Mouse (Mus musculus) CH12.LX (cell line): ENCODE results near the gene St8sia1. TPM values are rescaled to one million over a fixed set of nuclear protein-coding genes. Genes with fewer than 3 reads are reported as not detected.

Experiments
- DNase-seq: peaks from one replicate; pipeline ENCODE4 v3.0.0-alpha.2; 2013; ENCODE audit errors: extremely low read depth
- H3K27ac ChIP-seq: 2 replicates; pipeline ENCODE4 v1.5.1; 2012; ENCODE audit warnings: low read depth, mild to moderate bottlenecking, control low read depth, moderate library complexity; ENCODE audit not compliant: insufficient read depth
- H3K27me3 ChIP-seq: replicated peaks from 2 replicates; pipeline ENCODE3; 2012; ENCODE audit warnings: inconsistent platforms
- H3K36me3 ChIP-seq, 2 experiments: replicated peaks in 1 of 2; 2 replicates each; pipeline versions ENCODE3 to v1.6.1; 2012; ENCODE audit warnings: inconsistent platforms in 1 of 2, low read length in 1 of 2, mild to moderate bottlenecking in 1 of 2, mixed read lengths in 1 of 2, moderate library complexity in 1 of 2; ENCODE audit not compliant: control insufficient read depth in 1 of 2, insufficient read depth in 1 of 2
- H3K4me1 ChIP-seq, 2 experiments: 2 replicates each; pipeline ENCODE4 v1.6.1; 2012; ENCODE audit warnings: inconsistent platforms in 1 of 2, moderate library complexity in 1 of 2; ENCODE audit not compliant: insufficient read depth in 2 of 2, control insufficient read depth in 1 of 2
- H3K4me2 ChIP-seq: 2 replicates; pipeline ENCODE4 v1.6.1; 2012; ENCODE audit warnings: low read depth, mild to moderate bottlenecking, control low read depth; ENCODE audit not compliant: poor library complexity, insufficient read depth, severe bottlenecking
- H3K4me3 ChIP-seq, 3 experiments: fragments of 150-350 bp in 1 of 3; sonication (generic) in 1 of 3; replicated peaks in 1 of 3; 2 replicates each; pipeline versions ENCODE3 to v1.5.1; 2011 to 2012; ENCODE audit warnings: low read depth in 2 of 3, low read length in 2 of 3, mild to moderate bottlenecking in 2 of 3, moderate library complexity in 2 of 3, control low read depth in 1 of 3, improper control_type of control experiment in 1 of 3, inconsistent platforms in 1 of 3, mixed read lengths in 1 of 3; ENCODE audit not compliant: poor library complexity in 1 of 3
- H3K79me2 ChIP-seq: replicated peaks from 2 replicates; pipeline ENCODE4 v1.6.1; 2012; ENCODE audit warnings: mild to moderate bottlenecking, moderate library complexity; ENCODE audit not compliant: control insufficient read depth, poor library complexity, insufficient read depth, severe bottlenecking; ENCODE audit errors: extremely low read depth
- H3K9ac ChIP-seq: 2 replicates; pipeline ENCODE4 v1.6.1; 2012; ENCODE audit warnings: low read depth, mild to moderate bottlenecking, control low read depth, moderate library complexity; ENCODE audit not compliant: insufficient read depth
- H3K9me3 ChIP-seq: replicated peaks from 2 replicates; pipeline ENCODE3; 2012; ENCODE audit warnings: low read length, inconsistent platforms, mixed read lengths
- BHLHE40 ChIP-seq: IDR thresholded peaks from 2 replicates; pipeline ENCODE4 v1.6.1; 2011; ENCODE audit warnings: mild to moderate bottlenecking, low read depth, low read length, improper control_type of control experiment
- CHD2 ChIP-seq: IDR thresholded peaks from 2 replicates; pipeline ENCODE4 v1.6.1; 2011; ENCODE audit warnings: low read length, improper control_type of control experiment
- CTCF ChIP-seq, 2 experiments: IDR thresholded peaks in 1 of 2; conservative IDR thresholded peaks in 1 of 2; 2 replicates each; pipeline ENCODE4 v1.5.1; 2011 to 2012; ENCODE audit warnings: low read depth in 2 of 2, low read length in 2 of 2, improper control_type of control experiment in 1 of 2, inconsistent platforms in 1 of 2, mild to moderate bottlenecking in 1 of 2, moderate library complexity in 1 of 2
- GABPA ChIP-seq: IDR thresholded peaks from 2 replicates; pipeline ENCODE4 v1.6.1; 2012; ENCODE audit warnings: low read depth, low read length, improper control_type of control experiment, inconsistent platforms; ENCODE audit not compliant: insufficient replicate concordance
- HCFC1 ChIP-seq: IDR thresholded peaks from 2 replicates; pipeline ENCODE4 v1.6.1; 2012; ENCODE audit warnings: low read depth, mild to moderate bottlenecking, inconsistent platforms, low read length, improper control_type of control experiment
- JUND ChIP-seq: conservative IDR thresholded peaks from 2 replicates; pipeline ENCODE4 v1.6.1; 2011; ENCODE audit warnings: low read depth, low read length, improper control_type of control experiment
- MAFK ChIP-seq: IDR thresholded peaks from 2 replicates; pipeline ENCODE4 v1.6.1; 2011; ENCODE audit warnings: low read length, improper control_type of control experiment; ENCODE audit not compliant: insufficient replicate concordance
- MAX ChIP-seq: IDR thresholded peaks from 2 replicates; pipeline ENCODE4 v1.6.1; 2011; ENCODE audit warnings: low read length, improper control_type of control experiment
- MXI1 ChIP-seq: IDR thresholded peaks from 2 replicates; pipeline ENCODE4 v1.6.1; 2011; ENCODE audit warnings: mild to moderate bottlenecking, low read depth, low read length, improper control_type of control experiment
- NELFE ChIP-seq: IDR thresholded peaks from 2 replicates; pipeline ENCODE4 v1.6.1; 2011; ENCODE audit warnings: low read depth, low read length, improper control_type of control experiment
- NRF1 ChIP-seq: IDR thresholded peaks from 2 replicates; pipeline ENCODE4 v1.6.1; 2014; ENCODE audit warnings: low read depth, mild to moderate bottlenecking, inconsistent platforms, low read length, improper control_type of control experiment, moderate library complexity
- POLR2AphosphoS2 ChIP-seq: IDR thresholded peaks from 2 replicates; pipeline ENCODE4 v1.6.1; 2011; ENCODE audit warnings: low read depth, low read length, improper control_type of control experiment
- TCF12 ChIP-seq: IDR thresholded peaks from 2 replicates; pipeline ENCODE4 v1.6.1; 2014; ENCODE audit warnings: low read depth, mild to moderate bottlenecking, inconsistent platforms, low read length, improper control_type of control experiment
- UBTF ChIP-seq: IDR thresholded peaks from 2 replicates; pipeline ENCODE4 v1.6.1; 2012; ENCODE audit warnings: low read depth, mild to moderate bottlenecking, inconsistent platforms, low read length, improper control_type of control experiment, moderate library complexity
- USF1 ChIP-seq: IDR thresholded peaks from 2 replicates; pipeline ENCODE4 v1.6.1; 2014; ENCODE audit warnings: low read depth, mild to moderate bottlenecking, inconsistent platforms, low read length, improper control_type of control experiment
- dilution Hi-C: fragments of 300-500 bp; cut with MboI; formaldehyde crosslinking; loops from 2 replicates; pipeline ENCODE4 v1.14.3; 2020; ENCODE audit warnings: low sequenced_read_pairs; ENCODE audit not compliant: extremely low pct_unique_long_range_greater_than_20kb, extremely low pct_ligation_motif_present
- in situ Hi-C: fragments of 300-500 bp; cut with MboI; formaldehyde crosslinking; loops from 3 replicates; pipeline ENCODE4 v1.14.3; 2019; ENCODE audit warnings: low sequenced_read_pairs, low pct_ligation_motif_present, low pct_unique_long_range_greater_than_20kb, mixed read lengths
- polyA plus RNA-seq: library from polyadenylated mRNA; unstranded; fragments of >175 nt; gene quantifications from 2 replicates; pipeline ENCODE4 v1.2.1, GENCODE M21; 2012; ENCODE audit warnings: low read depth; ENCODE audit not compliant: insufficient read length
- total RNA-seq, 2 experiments: library from RNA; depleted of rRNA; stranded (reverse); fragments of 300-350 nt in 1 of 2; fragments of >200 nt in 1 of 2; gene quantifications; 2 replicates each; pipeline ENCODE4 v1.2.3; 2012 to 2014

The St8sia1 gene
- total and polyA plus RNA-seq, 3 experiments, result 0.13 to 0.51 (median 0.20) TPM

DNA sequence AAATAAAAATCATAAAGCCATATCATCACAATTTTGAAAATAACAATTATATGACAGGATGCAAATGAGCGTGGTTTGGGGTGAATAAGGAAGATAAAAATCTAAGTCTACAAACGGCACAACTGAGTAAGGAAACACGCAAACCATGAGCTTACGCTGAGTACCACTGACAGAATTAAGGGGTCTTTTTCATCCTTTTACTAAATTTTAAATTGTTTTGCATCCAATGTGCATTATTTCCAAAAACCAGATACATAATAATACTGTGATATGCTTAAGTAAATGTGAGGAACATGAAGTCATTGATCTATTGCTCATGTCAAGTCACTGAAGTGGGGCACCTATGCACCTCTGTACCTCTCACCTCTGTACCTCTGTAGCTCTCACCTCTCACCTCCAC lies 7.7 kb downstream of the St8sia1 start:
- H3K79me2 ChIP-seq, result no peaks in the 10 kb centered on the region
- H3K4me1 ChIP-seq, result peaks cover 24 to 42% of the 10 kb centered on the region in 2 experiments
- H3K27ac ChIP-seq, result no peak overlapping the region
- no peaks in the 10 kb centered on the region for H3K36me3 ChIP-seq
- no peak for TF ChIP-seq GABPA
- no peak for TF ChIP-seq BHLHE40
- no peak for TF ChIP-seq USF1
- TF ChIP-seq, all 38 proteins: peak for 0
- dilution Hi-C loops, result no loop called here
- no peaks in the 10 kb centered on the region for H3K27me3 ChIP-seq
- no peak overlapping the region for H3K4me2 ChIP-seq
- no peak for DNase-seq
- no peaks in the 10 kb centered on the region for H3K9me3 ChIP-seq
- in situ Hi-C loops, result loop anchor here (25.0 kb wide), 1 partner anchor 94 kb away; no protein-coding TSS in a partner anchor
- no peak overlapping the region for H3K9ac ChIP-seq
- H3K4me3 ChIP-seq, result no peak overlapping the region

DNA sequence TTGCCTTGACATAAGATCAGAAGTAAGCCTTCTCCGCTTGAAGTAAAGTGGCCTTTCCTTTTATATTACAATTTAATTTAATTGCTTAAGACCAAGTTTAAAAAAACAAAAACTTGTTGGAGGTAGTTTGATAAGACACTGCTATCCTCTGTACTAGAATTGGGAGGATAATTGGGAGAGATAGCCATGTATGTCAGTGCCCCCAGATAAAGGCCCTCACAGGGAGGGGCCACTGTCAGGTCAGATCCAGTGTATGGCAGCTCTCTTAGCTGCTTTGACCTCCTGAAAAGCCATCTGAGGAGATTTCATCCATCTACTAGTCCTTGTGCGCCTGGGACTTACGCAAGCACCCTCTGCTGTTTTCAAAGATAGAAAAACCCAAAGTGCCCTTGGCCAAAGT lies 9.0 kb downstream of the St8sia1 start:
- no peaks in the 10 kb centered on the region for H3K9me3 ChIP-seq
- TF ChIP-seq JUND (no peak), NELFE (no peak), HCFC1 (no peak), BHLHE40 (no peak), MAFK (no peak), TCF12 (no peak), USF1 (no peak), UBTF (no peak), POLR2AphosphoS2 (no peak), NRF1 (no peak), MXI1 (no peak), CTCF (conservative IDR thresholded peaks at IDR 0.05 in 1 of 2, IDR thresholded peaks at IDR 0.05 in 1 of 2; ENCODE audit: low read depth in 2 of 2, low read length in 2 of 2) (no peak)
- in situ Hi-C loops (loop anchor here (25.0 kb wide), 1 partner anchor 93 kb away; no protein-coding TSS in a partner anchor), dilution Hi-C loops (no loop called here)
- no peaks in the 10 kb centered on the region for H3K27me3 ChIP-seq
- no peaks in the 10 kb centered on the region for H3K79me2 ChIP-seq
- H3K4me2 ChIP-seq, result no peak overlapping the region
- no peaks in the 10 kb centered on the region for H3K36me3 ChIP-seq
- no peak overlapping the region for H3K4me3 ChIP-seq
- no peak overlapping the region for H3K9ac ChIP-seq
- H3K27ac ChIP-seq, result no peak overlapping the region
- H3K4me1 ChIP-seq, result peaks cover 24 to 52% of the 10 kb centered on the region in 2 experiments
- DNase-seq, result no peak

DNA sequence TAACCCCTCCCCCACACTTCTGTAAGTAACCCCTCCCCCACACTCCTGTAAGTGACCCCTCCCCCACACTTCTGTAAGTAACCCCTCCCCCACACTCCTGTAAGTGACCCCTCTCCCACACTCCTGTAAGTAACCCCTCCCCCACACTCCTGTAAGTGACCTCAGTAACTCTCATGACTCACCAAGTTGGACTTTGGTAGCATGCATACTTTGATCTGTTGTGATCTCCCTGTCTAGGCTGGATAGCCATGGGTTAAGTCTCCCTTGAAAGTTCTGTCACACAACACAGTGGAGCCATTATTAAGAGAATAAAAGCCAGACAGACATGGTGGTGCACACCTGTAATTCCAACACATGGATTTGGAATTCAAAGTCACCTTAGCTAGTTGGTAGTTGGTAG lies 11.1 kb downstream of the St8sia1 start:
- DNase-seq, result no peak
- H3K36me3 ChIP-seq, result no peaks in the 10 kb centered on the region

More for the DNA sequence above, 11.1 kb downstream of the St8sia1 start:
- in situ Hi-C loops (loop anchor here (25.0 kb wide), 1 partner anchor 91 kb away; no protein-coding TSS in a partner anchor), dilution Hi-C loops (no loop called here)
- no peak overlapping the region for H3K4me3 ChIP-seq
- H3K9me3 ChIP-seq, result no peaks in the 10 kb centered on the region
- peaks cover 24 to 53% of the 10 kb centered on the region in 2 experiments for H3K4me1 ChIP-seq
- no peaks in the 10 kb centered on the region for H3K79me2 ChIP-seq
- no peak overlapping the region for H3K9ac ChIP-seq
- no peak overlapping the region for H3K4me2 ChIP-seq
- H3K27me3 ChIP-seq, result no peaks in the 10 kb centered on the region
- no peak overlapping the region for H3K27ac ChIP-seq
- peak; percentile 74 for TF ChIP-seq CHD2
- TF ChIP-seq MAX, result no peak
